Mouse (Mus musculus) fat pad, adult 2 months (tissue): ENCODE results near the gene Rbfox1.

Source experiments
- DNase-seq: peaks from one replicate; pipeline ENCODE4 v3.0.0-alpha.2; 2011; ENCODE audit warnings: low read depth, low spot score; ENCODE audit errors: extremely low read depth

The Rbfox1 gene

DNA sequence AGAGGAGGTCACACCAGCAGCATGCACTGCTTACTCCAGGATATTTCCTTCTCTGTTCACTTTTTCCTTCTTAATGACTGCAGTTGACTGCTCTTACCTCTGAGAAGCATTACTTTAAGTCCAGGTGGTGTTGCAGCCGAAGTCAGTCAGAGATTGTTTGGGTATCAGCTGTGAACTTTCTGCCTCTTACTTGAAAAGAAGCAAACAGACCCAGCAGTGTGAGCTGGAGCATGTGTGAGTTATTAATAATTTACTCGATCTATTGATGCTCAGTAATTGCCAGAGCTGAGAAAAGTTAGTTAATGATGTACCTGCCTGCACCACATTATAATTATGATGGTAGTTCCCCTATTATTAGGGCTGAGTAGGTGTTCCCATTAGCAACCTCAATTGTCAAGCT is 1014.9 kb downstream of the Rbfox1 start:
- no peak for DNase-seq

DNA sequence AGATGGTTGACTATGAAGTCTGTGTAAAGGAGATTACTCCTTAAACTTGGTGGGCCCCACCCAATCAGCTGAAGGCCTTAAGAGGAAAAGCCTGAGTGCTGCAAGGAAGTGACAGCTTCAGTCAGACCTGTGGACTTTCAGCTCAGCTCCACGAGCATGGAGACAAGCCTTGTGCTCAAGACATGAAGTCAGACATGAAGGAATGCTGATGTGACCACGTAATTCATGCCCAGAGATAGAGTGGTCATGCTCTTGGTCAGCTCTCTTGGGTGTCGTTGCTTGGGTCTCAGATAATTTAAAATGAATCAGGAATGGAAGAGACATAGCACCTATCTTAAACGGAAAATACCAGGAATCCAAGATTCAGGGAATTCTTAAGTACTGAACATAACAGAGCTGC is 1019.8 kb downstream of the Rbfox1 start:
- DNase-seq, result no peak

DNA sequence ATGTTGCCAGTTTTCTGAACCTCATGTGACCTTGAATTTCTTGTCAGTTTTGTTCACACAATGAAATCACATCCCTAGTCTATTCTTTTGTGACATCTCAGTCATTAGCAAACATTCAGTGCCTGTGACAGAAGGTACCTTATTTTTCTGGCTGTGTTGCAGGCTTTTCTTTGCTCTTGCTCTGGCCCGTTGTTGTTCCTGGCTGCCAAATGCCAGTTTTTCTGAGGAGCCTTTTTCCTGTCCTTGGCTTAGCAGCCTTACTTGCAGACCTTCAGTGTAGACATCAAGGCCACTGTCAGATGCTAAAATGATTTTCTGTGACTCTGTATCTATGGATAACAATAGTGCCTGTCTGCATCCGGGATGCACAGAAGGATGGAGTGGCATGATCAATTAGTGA is 1020.8 kb downstream of the Rbfox1 start:
- no peak for DNase-seq

DNA sequence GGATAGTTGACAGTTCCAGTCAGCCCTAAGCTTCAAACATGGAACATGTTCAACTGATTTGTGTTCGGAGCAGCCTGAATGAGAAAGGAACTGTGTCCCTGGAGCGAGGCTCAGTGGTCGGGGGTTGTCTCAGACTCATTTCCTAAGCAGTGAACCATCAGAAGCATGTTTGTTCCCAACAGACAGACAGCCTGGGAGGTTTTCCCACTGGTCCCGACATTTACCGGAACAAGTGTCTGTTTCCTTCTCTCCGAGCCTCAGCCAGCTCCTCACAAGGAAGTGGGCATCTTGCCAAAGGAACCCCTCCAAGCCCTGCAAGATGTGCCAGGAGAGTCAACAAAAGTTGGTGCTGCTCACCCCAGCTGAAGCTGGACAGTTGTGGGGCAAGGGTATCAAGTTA is 1022.4 kb downstream of the Rbfox1 start:
- DNase-seq, result no peak

DNA sequence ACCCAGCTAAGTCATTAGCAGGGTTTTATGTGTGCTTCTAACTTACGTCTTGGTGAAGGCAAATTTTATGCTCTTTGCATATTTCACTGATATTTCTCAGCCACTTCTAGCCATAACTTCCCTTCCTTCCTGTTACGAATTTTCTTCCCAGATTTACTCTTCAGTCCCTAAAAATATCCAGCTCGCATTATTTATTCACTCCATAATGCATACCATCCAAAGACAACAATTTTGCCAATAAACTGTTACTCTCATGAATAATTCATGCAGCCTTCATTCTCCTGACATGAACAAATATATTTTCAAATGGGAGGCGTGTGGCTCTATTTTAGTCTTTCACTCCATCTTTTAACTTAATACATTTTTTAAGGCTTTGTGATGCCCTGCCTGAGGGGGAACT is 1029.4 kb downstream of the Rbfox1 start:
- no peak for DNase-seq

DNA sequence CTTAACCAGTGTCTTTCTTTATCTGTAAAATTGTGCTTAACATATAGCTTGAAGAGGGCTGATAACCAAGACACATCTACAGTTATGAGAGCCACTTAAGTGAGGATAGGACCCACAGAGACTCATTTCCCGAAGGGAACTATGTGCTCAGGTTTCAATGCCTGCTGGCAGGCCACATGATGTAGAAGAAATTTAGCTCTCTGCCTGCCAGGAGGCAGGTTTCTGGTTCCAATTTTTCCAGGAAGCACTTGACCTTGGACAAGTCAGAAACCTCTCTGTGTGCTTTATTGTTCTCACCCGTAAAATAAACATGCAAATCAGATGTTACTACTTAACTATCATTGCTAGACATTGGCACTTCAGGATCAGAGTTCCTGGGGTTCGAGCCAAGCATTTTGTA is 1033.5 kb downstream of the Rbfox1 start:
- DNase-seq, result no peak

DNA sequence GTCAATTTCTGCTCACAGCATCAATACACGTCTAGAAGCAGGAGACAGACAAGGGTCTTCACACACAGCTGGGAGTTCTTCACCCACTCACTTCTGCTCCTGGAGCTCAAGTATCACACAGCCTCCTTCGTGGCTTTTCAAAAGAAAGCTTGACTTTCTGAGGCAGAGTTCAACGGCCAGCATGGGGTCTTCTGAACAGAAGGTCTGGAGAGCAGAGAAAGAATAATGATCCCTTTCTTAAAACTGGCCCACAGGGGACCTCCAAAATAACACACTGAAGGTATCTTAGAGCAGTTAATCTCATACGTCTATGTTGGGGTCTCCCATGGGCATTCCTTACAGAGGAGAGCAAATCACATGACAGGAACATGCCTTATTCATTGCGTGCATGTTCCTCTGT is 1034.5 kb downstream of the Rbfox1 start:
- no peak for DNase-seq

DNA sequence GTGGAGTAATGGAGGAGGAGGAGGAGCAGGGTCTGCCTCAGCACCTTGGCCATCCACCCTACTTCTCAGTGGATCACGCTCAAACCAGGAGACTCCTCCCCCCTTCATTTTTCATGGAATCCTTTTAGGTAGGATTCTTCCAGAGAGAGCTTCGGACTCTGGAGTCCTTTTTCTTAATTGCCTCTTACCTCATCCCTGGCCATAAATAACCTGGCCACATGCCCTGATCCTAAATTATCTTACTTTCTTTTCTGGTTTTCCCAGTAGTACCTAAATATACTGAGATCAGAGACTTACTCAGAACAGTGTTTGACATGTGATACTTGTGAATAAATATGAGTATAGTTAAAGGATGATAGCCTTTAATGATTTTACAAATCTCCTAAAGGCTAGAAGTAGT is 1042.5 kb downstream of the Rbfox1 start:
- DNase-seq, result no peak

DNA sequence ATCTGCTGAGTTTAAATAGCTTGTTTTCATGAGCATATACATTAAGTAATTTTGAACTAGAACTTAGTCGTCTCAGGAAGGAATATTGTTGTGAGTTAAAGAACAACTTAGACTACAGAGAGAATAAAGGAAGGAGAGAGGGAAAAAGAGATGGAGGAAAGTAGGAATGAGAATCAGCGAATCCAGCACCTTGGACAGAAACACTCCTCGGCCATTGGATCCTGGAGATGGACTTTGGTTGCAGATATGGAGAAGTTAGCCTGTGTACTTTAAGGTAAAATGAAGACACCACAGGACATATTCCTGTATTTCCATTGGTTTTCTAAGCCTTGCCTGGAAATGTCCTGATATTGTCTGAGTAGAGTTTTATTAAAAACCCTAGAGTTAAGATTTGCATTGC is 1045.6 kb downstream of the Rbfox1 start:
- no peak for DNase-seq

DNA sequence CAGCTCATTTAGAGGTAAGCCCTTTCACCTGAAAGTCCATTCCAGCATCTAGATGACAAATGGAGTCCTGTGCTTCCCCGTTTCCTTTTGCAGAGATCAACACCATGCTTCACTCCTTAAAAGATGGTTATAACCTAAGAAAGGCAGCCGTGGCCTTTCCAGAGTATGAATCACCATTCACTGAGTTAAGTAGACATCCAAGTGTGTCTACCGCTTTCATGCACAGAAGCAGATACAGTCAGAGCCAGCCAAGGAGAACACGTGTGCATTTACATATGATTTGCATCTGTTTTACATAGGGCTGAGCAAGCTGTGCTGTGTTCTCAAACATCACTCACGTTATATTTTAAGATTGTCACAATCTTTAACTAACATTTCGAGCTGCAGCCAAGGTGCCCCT is 1061.0 kb downstream of the Rbfox1 start:
- DNase-seq, result no peak

DNA sequence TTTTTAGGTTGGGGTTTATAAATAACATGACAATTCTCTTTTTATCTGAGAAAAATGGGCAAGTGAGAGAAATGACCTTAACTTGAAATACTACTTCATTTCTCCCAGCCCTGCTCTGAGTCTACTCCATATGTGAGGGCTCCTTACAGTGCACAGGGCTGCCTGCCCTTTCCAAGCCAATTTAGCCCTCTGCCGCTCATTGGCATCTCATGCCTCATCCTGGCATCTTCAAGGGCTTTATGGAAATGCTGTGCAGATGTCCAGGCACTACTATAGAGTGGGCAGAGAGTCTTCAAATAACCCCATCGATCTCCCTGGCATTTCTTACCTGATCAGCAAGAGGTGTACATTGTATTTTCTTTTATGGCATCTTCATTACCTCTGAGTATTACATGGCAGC is 1064.5 kb downstream of the Rbfox1 start:
- no peak for DNase-seq

DNA sequence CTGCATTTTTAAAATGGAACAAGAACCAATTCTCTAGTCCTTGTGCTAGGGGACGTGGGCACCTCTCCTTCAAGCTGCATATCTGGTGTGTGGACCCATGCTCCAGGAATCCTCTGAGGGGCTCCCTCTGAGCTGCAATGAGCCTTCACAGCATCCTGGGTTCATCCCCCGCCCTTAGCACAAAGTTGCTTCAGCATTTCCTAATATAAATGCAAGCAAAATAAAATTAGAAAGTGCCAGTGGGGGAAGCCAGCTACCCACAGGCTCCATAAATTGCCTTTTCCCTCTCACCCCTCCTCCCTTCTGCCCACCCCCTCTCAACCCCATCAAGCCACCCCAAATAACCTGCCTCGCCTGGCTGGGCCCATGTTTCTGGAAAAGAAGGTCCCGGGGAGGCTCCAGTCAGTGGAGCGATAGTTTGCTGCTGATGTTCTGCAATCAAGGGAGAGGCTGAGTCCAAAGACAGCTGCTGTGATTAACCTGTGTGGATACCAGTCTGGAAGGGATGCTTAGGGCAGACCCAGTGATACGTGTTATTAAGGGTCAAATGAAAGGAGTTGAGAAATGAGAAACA is 1070.0 kb downstream of the Rbfox1 start:
- no peak for DNase-seq

DNA sequence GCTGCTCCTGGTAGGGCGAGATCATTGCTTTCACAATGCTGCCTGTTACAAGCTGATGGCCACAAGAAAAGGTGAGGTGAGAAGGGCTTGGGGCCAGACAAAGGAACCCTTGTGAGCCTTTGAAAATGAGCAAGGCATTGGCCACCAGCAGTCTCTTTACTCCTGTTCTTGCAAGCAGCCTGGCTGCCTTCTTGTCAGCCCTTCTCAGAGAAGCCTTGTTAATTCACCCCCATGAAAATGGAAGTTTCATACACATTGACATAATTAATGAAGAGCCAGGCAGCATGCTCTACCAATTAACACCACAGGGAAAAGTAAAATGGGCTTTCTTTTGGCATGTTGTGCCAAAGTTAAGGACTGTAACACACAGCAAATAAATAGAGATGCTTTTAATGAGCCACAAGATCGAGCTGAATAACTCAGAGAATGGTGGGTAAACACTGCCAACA is 1076.8 kb downstream of the Rbfox1 start:
- no peak for DNase-seq

DNA sequence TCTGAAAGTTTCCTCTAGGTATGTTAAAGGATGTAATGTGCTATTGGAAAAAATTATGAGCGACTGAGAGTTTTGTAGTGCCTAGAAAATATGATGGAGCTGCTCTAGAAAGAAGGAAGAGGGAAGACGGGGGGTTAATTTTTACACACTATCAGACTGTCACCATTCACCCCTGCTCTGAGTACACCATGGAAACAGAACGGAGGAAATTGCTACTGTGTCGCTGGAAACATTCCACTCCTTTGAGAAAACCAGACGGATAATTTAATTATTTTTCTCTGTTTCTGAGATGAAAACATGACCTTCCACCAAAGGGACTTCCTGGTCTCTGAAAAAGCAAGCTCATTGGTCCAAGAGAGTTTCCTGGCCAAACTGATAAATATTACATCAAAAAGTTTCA is 1077.4 kb downstream of the Rbfox1 start:
- DNase-seq, result no peak

DNA sequence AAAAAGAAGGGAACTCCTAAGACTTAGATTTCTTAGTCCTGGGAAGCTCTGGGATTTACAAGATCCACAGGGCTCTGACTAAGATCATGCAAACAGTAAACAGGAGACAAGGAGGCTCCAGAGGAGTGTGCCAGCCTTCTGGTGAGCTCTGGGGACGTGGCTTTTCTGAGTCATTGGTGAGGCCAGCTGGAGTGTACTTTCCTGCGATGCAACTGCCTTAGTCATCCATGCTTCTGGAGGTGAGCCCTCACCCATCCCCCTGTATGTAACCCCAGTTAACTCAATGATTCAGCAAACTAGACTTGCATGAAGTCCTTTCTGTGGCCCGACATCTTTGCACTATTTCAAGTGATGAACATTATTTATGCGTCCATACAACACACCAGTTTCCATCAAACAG is 1078.4 kb downstream of the Rbfox1 start:
- no peak for DNase-seq

DNA sequence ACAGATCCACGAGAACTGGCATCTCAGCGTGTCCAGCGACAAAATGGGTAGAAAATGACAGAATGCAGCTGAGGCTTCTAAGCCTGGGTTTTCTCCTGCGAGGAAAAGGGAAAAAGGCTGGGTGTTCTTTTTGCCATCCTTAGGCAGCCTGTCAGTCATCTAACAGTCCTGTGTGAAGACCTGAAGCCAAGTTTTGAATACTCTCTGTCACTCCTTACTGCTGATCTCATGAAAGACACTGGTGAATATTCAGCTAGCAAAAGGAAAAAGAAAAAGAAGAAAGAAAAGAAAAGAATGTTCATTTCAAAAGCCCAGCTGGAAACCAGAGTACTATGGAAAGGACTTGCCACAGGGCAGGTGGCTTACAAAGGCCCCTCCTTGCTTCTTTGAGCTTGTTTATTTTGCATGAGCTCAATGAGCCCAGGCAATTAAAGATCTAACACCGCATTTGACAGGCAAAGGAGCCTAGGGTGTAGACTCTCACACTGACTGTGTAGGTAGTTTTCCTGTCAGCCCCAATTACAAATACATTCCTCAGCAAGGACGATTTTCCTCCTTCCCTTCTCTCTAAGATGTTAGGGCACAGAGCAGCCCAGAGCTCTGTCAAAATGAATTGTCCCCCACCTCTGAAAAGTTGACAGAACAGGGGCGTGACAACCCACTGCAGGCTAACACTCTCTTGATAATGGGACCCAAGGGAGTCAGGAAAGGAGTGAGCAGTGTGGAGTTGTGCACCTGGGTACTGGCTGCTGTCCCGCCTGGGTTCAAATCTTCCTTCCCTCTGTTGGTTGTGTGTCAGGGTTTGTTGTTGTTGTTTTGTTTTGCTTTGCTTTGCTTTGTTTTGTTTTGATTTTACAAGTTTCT is 1079.8 kb downstream of the Rbfox1 start:
- no peak for DNase-seq

DNA sequence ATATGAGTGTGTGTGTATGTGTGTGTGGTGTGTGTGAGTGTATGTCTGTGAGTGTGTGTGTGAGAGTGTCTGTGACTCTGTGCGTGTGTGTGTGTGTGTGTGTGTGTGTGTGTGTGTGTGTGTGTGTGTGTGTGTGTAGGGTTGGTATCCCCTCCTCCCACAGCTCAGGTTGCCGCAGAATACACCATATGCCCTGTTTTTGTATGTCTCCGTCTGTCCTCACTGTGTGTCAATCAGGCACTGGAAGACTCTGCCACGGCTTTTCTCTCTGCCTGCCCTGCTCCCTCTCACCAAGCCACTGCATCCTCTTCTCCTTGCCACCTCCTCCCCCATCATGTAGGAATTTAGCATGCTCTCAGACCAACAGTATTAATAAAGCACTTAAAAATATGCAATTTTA is 1084.8 kb downstream of the Rbfox1 start:
- no peak for DNase-seq

DNA sequence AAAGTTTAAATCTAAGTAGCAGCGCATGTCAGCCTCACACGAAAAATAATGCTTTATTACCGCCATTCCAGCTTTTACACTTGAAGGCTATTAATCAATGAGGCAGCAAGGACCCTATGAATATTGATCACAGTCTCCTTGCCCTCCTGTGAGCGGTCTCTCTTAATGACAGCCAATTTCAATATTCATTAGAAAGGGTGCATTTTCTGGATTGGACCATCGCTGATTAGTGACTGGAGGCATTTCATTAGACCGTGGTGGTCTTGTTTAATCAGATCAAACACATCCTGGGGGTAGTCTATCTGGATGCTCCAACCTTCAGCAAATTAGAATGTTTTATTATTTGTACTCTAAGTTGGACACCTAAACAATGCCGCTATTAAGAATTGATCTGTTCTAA is 1091.2 kb downstream of the Rbfox1 start:
- DNase-seq, result no peak

DNA sequence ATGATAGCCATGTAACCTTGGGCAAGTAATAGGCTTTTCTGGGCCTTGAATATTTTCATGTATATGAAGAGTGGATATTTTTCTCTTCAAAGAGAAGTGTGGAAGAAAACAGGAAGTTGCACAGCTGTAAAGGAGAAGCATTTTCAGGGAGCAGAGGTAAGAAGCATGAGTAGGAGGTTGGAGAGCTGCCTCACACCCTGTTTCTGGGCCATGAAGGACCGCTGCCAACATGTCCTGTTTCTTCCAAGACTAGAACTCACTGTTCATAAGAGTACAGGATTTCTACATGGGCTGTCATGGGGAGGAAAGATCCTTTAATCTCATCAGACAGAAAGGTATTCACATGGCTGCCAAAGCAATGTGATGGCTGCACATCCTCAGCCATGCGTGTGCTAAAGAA is 1098.8 kb downstream of the Rbfox1 start:
- DNase-seq, result no peak

DNA sequence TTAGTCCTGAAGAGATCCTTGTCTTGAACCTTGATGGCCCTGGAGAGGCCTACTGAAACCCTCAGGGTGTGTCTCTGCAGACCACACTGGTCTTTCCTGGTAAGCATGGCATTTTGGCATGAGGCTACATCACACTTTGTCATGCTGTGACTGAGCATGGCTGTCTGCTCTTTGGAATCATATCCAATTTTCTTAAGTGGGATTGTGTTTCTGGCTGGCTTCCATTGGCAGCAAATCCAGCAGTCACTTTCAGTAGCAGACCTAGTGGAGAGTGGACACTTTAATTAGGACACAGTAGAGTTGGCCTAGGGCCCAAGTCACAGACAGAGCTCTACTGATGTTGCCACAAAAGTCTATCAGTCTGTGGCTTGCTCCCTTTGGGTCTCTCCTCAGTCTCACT is 1100.9 kb downstream of the Rbfox1 start:
- DNase-seq, result no peak

DNA sequence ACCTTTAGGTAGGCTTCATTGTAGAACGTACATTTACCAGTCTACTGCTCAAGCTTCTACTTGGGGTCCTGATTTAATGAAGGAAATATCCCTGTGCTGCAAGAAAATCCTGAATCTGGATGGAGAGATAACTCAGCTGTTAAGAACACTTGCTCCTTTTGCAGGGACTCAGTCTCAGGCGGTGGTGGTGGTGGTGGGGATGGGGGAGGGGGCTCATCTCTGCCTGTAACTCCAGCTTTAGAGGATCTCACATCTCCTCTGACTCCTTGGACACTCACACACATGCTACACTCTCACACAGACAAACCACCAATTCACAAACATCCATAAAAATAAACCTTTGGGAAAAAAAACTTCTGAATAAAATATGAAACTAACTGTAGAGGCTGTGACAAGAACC is 1101.3 kb downstream of the Rbfox1 start:
- no peak for DNase-seq

DNA sequence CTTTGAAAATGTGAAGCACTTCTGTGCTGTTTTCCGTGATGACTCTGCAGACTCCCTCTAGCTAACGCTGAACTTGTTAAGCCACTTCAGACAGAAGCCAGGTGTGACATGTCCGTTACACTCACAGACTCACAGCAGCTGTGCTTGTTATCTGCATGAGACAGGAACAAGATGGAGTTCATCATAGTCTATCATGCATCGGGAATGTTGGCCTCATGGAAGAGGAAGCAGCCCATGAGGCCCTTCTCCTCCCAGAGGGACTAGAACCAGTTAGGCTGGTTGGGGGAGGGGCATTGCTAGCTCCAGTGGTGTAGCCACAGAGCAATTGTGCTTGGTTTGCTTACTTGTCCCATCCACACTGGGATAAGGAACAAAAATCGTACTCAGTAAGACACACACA is 1107.1 kb downstream of the Rbfox1 start:
- DNase-seq, result no peak

DNA sequence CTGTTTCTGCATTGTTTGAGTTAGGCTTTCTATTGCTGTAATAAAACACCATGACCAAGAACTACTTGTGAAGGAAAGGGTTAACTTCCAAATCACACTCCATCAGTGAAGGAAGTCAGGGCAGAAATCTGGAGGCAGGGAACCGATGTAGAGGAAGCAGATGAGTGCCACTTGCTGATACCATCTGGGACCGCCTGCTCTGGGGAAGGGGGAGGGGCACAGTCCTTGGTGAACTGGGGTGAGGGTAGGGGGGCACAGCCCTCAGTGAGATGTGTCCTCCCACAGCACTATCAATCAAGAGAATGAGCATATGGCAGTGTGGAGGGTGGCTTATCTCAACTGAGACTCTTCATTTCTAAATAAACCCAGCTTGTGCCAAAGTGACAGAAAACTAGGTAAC is 1108.0 kb downstream of the Rbfox1 start:
- no peak for DNase-seq
